Mouse (Mus musculus): ENCODE results near the gene Fbxl17.

- TF ChIP-seq CTCF (IDR thresholded peaks at IDR 0.05; ENCODE audit: borderline replicate concordance, insufficient read depth, low read length) (no peak), POLR2A (IDR thresholded peaks at IDR 0.05; ENCODE audit: low read depth, low read length) (no peak)
These were observed 332.6 kb downstream of the Fbxl17 start for GRCm38 (mm10) chr17:63167248-63167647.

Data from embryonic fibroblast, embryonic 13.5 days (primary cell).